Mouse (Mus musculus) spleen, adult 12 weeks (tissue): ENCODE measurements around the gene Hoxb6.

ENCODE experiments used
- DNase-seq: peaks from one replicate; pipeline ENCODE4 v3.0.0; 2022; ENCODE audit warnings: low spot score

The Hoxb6 gene

DNA sequence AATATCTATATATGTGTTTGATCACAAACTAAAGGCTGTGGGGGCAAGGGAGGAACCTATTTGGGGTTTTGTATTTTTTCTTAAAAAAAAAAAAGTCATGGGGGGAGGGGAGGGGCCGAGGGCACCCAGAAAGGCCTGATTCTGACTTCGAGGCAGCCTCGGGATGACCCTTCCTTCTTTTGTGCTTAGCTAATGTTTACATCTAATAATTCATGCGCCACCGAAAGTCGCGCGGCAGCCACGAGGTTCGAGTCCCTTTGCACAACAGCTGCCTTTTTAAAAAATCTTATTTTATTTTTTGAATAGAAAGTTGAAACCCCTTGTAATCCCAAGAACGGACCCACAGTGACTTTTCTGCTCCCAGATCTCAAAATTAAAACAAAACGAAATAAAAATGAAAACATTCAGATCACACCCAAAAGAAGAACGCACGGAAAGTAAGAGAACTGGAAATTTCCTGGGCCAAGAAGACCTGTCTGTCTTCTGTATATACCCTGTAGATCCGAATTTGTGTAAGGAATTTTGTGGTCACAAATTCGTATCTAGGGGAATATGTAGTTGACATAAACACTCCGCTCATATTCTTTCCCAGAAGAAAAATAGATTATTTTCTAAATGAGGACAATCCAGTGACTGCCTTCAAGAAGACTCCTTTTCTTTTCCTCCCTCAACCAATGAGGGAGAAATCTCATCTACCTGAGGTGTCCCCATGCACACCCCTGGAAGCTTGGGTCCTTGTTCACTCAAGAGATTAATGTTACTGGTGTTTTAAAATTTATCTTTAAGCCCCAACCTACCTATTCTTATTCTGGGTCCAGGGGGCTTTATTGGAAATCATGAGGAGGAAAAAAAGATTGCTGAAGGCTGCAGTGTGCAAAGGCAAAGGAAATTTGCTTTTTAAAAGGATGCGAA is 24.7 kb downstream of the Hoxb6 start:
- DNase-seq = no peak

DNA sequence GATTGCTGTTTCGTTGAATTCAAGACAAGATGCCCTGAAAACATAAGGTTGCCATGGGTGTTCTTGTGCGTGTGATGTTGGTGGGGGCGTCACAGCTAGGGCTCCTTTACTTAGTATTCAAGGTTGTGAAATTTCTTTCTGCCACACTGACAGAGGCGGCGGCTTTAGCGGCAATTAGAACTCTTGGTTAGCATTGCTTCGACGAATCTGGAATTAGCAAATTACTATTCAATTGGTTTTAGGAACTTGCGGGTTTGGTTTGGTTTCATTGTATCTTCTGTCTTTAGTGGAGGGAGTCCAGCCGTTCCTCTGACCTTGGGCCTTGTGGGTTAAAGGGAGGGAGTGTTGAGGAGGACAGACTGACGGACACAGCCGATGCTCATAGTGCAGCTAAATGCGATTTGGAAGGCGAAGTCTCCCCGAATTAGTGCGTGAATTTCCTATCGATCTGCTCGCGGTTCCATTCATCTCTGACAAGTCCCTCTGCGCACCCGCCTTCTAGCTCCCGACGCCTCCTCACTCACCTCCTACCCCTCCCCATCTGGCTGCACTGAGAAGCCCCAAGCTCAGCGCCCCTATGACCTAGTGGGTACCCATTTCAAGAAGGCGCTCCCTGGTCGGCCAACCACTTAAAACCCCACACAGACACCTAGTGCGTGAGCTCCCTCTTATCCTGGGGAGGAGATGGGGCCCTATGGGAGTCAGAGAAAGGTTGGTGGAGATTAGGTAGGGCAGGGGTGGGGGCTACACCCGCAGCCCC is 25.5 kb downstream of the Hoxb6 start, which contains the start of gene Hoxb4:
TSS of gene Hoxb4 (plus strand) at position 660 of the 760 bp plus-strand sequence.
- DNase-seq = no peak

DNA sequence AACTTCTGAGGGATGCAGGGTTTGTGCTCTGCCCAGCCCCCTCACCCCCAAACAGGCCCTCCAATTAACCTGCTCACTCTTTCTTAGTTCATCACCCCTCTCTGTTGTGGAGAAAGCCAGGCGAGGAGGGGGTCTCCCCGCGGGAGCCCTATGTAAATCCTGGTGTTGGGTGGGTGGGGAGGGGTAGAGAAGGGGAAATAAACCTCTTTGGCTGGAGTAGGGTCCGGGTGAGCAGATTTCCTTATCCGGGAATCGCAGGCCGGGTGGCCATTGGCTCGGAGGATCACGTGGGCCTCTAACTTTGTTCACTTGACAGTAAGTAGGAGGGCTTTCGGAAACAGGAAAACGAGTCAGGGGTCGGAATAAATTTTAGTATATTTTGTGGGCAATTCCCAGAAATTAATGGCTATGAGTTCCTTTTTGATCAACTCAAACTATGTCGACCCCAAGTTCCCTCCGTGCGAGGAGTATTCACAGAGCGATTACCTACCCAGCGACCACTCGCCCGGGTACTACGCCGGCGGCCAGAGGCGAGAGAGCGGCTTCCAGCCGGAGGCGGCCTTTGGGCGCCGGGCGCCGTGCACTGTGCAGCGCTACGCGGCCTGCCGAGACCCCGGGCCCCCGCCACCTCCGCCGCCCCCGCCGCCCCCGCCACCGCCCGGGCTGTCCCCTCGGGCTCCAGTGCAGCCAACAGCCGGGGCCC is 26.2 kb downstream of the Hoxb6 start:
- DNase-seq = no peak

DNA sequence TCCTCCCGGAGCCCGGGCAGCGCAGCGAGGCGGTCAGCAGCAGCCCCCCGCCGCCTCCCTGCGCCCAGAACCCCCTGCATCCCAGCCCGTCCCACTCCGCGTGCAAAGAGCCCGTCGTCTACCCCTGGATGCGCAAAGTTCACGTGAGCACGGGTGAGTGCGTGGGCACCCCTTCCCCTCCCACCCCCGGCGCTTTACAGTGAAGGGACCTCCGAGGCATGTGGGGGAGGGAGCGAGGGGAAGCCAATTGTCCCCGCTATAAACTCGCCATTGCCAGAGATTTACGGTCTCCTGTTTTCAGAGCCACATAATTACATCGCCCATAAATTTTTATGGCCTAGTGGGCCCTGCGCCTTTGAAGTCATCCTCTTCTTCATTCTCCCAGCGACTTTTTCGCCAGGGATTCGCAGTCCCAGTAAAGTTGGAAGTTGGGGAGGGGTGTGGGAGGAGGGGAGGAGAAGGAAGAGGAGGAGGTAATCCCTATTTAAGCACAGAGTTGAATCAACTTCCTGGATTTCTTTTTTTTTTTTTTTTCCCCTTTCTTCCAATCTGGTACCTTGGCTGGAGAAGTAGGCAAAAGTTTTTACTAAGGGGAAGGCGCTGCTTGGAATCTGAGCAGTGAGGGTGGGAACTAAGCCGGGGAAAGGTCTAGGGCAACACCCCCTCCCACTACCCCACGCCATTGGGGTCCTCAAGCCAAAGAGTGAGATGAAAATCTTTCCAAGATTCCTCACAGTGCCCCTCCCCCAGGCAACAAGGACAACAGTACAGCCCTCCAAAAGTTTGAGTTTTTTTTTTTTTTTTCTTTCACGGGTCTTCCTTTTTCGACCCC is 27.0 kb downstream of the Hoxb6 start:
- no peak for DNase-seq

DNA sequence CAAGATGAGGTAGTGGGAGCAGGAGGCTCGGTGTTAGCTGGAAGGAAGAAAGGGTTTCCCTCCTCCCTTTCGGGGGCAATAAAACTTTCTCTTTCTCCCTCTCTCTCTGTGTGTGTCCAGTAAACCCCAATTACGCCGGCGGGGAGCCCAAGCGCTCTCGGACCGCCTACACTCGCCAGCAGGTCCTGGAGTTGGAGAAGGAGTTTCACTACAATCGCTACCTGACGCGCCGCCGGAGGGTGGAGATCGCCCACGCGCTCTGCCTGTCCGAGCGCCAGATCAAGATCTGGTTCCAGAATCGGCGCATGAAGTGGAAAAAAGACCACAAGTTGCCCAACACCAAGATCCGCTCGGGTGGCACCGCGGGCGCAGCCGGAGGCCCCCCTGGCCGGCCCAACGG is 27.6 kb downstream of the Hoxb6 start:
- DNase-seq = no peak

DNA sequence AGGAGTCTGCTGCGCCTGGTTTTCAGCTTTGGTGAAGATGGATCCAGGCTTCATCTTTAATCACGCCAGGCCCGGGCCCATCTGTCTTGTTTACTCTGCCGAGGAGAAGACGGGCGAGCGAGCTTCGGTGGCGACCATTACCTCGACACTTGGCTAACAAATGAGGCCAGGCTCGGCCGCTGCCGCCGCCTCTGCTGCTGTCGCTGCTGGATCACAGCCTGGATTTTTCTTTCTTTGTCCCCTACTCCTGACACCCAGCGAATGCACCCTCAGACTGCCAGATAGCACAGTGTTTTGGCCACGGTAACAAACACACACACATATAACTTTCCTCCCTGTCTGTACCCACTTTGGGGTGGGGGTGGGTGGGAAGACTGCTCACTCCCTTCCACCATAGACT is 28.4 kb downstream of the Hoxb6 start:
- DNase-seq = no peak

DNA sequence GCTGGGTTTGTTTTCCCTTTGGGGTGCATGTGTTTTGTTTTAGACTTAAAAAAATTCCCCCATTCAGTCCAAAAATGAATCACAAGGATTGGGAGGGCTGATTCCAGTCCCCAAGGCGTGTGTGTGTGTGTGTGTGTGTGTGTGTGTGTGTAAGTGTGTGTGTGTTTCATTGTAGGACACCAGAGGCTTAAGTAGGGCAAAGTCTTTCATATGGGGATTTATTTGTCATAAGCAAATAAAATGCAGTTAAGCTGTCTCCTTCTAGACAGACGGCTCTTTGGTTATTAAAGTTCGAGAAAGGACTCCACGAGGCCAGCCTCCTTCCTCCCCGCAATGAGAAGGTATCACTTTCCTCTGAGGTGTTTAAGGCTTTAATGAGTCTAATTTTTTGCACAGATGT is 29.6 kb downstream of the Hoxb6 start:
- DNase-seq = no peak

DNA sequence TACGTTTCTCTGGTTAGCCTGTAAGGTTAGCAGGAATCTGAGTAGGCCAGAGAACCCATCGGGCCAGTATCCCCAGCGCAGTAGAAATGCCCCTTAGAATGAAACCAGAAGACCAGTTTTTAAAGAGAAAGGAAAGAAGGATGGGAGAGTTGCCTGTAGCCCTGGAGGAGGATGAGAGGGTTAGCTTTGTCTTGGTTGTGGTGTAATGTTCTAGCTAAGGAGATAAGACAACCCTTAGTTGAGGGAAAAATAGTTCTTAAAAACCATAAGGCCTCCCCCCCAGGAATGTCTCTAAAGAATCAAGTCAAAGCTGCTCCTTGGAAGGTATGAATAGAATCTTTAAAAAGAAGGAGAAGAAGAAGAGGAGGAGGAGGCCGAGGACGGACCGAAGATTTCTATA is 30.5 kb downstream of the Hoxb6 start:
- no peak for DNase-seq

DNA sequence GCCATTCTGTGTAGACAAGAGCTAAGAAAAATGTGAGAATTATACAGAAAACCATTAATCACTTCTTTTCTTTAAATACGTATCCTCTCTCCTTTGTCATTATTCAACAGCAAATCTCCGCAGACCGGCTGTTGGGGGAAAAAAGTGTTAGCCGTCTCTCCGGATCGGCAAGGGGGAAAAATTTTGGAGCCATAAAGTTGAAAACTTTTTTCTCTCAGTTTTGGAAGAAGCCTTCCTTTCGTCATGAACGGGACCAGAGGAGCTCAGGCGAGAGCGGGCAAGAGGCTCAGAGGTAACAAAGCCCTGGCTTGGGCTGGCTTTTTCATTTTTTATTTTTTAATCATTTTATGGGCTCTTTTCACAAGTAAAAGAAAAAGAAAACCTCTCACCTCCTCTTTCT is 30.9 kb downstream of the Hoxb6 start, which contains the start of gene Hoxb3:
TSS of gene Hoxb3 (plus strand) at position 173 of the 400 bp plus-strand sequence.
- DNase-seq = no peak

DNA sequence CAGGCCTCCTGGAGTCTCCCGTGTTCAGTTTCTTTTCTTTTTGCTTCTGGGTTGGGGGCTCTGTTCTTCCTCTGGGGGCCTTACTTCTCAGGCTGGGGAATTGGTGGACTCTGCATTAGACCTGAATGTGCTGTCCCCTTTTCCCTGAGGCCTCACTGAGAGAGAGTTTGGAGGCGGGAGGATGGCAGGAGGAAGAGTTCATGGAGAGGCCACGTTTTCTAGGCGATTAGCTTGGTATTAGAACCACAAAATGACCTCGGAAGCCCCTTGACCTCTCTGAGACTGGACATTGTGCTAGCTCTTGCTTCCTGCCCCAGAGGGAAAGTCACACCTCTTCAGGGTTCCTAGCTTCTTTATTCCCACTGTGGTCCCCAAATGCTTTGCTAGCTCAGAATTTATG is 31.8 kb downstream of the Hoxb6 start:
- DNase-seq = no peak

DNA sequence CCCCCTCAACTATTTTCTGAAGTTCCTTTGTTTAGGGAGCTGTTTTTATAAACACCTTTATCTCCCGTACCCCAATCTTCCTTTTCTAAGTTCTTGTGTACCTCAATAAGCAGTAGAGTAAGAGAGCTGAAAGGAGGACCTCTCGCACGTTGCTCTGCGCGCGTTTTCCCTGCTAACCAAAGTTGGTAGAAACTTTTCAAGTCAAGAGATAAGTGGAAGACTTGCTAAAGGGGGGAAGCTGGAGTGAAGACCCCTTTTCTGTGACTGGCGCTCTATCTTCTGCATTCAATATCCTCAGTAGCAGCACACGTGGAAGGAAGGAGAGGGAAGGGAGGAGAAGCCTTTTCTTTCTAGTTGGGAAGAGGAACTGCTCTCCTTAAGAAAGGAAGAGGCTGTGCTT is 32.7 kb downstream of the Hoxb6 start:
- DNase-seq = no peak

DNA sequence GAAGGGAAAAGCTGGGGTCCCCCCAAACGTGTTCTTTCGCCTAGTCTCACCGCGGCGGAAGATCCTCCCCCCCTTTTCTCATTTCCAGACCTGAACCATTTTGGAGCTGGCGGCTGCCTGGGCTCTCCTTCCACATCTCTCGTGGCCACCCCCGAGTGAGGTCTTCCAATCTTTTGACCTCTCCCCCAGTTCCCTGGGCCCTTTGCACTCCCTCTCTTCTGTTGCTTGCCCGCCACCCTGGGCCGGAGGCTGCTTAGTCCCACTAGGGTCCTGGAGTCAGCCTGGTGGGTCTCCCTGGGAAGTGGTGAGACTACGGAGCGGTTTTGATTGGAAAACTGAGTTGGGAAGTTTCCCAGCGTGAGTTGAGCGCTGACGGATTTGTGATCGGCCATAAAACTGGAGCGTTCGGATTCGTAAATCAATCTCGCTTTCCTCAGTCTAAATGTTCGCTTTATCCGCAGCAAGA is 33.5 kb downstream of the Hoxb6 start:
- no peak for DNase-seq

DNA sequence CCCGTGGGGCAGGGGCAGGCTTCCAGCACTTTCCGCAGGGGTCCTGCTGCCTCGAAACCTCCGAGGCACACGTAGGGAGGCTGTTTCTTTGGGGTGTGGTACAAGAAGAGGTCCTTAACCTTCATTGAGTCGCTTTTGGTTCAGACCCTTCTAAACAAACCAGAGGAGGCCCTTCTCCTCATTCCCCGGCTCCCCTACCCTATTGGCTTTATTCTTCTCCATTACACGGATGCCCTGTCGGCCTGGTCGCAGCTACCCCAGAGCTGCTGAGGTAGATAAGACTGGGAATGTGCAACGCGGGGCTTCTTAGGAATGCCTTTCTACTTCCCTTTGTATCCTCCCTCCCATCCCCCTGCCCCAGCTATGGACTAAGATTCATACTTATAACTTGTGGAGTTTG is 34.4 kb downstream of the Hoxb6 start:
- DNase-seq = no peak

DNA sequence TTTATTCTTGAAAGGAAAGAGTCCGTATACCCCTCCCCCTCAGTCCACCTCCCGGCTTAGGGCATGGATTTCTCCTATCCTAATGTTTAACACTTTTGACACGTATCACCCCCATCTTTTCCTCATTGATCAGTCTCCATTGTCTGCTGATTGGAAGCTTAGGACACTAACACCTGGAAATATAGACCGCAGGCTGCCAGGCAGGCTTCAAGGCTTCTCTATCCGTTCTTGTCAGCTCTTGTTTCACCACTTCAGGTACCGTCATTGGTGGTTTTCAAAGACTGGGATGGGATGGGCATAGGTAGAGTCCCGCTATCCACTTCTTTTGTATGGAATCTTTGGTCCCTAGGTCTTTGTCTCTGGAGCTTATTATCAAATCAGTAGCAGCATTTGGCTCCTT is 34.8 kb downstream of the Hoxb6 start:
- no peak for DNase-seq

DNA sequence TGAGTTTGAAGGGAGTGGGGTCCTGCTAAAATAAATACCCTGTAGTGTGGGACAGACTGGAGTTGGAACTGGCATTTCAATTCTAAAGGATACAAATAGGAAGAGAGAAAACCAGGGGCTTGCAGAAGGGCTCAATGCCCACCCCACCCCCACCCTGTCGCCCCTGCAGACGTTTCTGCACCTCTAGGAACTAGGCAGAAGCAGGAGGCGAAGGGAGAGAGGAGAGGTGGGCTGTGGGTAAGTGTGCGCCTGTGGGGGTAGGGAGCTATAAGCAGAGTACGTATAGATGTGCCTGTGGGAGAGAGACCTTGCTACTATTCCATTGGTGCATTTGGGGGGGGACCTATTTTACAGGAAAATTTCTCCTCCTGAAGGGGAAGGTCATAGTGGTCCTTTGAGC is 35.5 kb downstream of the Hoxb6 start:
- DNase-seq = no peak

DNA sequence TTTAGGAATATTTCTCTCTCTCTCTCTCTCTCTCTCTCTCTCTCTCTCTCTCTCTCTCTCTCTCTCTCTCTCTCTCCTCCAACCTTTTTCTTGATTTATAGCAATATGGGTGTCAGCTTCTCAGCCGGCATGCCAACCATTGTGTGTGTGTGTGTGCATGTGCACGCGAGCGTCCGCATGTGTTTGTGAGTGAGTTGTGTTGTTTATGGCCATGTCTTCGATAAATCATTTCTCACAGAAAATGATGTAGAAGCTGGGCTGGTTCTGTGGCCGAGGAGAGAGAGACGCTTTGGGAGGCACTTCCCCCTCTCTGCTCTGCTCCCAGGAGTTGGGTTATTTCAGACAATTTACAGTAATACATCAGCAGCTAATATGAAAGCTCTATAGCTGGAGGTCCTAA is 36.3 kb downstream of the Hoxb6 start:
- no peak for DNase-seq

DNA sequence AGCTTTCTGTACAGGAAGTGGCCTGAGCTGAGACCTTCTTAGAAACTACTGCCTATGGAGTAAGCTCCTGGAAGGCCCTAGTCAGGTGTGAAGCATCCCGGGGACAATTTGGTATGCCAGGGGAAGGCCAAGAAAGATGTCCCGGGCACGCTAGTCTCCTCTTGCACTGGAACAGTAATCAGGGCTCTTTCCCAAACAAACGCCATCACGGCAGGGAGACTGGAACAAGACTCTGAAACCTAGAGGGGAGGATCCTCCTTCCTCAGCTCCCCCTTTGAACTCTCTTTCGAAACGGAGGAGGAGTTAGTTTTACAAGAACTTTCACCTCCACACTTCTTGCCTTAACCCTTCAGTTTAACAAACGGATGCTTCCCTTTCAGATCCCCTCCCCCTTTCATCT is 39.8 kb downstream of the Hoxb6 start:
- no peak for DNase-seq

DNA sequence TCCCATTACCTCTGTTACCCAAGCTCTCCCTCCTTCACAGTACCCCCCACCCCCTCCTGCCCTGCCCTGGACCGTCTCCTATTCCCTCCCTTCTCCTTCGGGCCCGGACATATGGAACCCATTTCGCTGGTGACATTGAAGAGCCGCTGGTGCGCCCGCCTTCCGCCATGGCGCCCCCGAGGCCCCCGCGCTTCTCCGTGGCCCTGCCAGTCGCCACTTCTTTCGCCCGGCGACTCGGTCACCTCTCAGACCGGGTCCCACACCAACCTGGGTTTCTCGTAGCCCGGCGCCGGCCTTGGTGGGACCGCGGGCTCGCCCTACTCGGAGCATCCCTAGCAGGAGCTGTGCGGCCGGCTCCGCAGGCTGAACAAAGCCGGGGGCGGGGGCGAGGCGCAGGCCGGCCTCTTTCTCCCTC is 40.3 kb downstream of the Hoxb6 start:
- no peak for DNase-seq

DNA sequence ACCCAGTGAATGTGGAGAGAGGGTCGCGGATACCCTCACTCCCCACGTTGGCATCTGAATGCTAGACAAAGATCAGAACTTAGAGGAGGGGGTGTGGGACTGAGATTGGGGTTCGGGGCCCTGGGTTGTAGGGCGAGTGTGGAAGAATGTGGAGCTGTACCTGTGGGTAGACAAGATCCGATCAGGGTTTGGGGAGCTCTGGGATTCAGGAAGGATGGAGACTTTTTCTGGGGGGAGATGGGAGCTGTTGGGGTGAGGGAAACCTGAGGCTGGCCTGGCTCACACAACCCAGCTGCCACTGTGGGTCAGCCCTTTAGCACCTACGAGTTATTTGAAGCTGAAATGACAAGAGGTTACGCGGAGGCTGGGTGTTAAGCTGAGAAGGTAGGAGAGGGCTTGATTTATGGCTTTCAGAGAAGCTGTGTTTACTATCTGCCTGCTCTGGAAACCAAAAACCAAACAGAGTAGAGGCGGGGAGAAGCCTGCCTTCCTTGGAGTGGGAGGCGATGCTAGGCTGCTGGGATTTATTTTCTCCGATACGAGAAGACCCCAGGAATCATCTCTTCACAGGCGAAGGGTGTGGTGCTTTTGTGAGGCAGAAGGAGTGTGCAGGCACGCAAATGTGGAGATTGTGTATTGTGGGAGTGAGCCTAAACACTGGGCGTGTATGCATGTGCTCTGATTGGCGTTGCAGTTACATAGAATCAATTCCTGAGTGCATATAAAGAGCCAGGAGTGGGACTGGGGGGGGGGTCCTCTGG is 41.1 kb downstream of the Hoxb6 start:
- DNase-seq = no peak

DNA sequence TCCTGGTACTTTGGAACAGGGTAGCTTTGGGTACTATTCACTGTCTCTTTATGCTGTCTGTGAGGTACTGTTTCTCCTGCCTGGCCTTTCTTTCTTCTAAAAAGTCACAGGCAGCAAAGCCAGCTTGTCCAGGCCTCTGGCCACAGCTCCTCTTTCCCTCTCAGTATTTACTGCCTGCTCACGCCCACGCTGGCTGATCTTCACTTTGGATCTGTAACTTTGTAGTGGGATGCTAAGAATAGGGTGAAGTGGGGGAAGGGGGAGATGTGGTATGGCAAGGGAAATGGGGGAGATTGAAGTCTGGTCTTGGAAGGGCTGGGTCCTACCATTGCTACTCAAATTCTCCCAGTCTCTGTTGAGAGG is 41.7 kb downstream of the Hoxb6 start:
- no peak for DNase-seq

DNA sequence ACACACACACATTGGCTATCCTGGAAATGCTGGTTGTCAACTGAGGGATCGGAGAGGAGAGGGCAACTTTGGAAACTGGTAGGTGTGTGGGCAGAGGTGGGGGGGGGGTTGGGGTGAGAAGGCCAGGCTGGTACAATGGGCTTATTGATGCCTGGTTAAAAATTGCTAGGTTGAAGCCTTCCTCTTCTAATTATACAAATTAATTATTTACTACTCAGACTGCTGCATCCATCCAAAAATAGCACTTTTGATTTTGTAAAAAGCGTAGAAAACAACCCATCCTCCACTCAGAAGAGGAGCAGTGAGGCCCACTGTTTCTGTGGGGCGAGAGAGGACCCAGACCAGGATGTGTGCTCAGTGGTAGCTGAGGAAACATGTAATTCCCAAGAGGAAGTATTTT is 42.7 kb downstream of the Hoxb6 start:
- no peak for DNase-seq
